Mouse (Mus musculus) ES-E14 (cell line): ENCODE results near the gene Tnpo2. TPM values are rescaled to one million over a fixed set of nuclear protein-coding genes. Genes with fewer than 3 reads are reported as not detected.

Experiments used
- DNase-seq: peaks from one replicate; pipeline ENCODE4 v3.0.0-alpha.2; 2013; ENCODE audit warnings: low read depth, low spot score
- H3K27ac ChIP-seq: 2 replicates; pipeline ENCODE4 v1.5.1; 2012; ENCODE audit warnings: low read depth, mild to moderate bottlenecking, low read length, moderate library complexity, mixed read lengths; ENCODE audit not compliant: poor library complexity, insufficient read depth, severe bottlenecking
- H3K36me3 ChIP-seq: 2 replicates; pipeline ENCODE4 v1.6.1; 2012; ENCODE audit warnings: mild to moderate bottlenecking, low read length, moderate library complexity, mixed read lengths; ENCODE audit not compliant: control insufficient read depth, poor library complexity, insufficient read depth, severe bottlenecking
- H3K4me1 ChIP-seq, 2 experiments: fragments of 150-350 bp in 1 of 2; sonication (generic) in 1 of 2; 2 replicates each; pipeline ENCODE4 v1.6.1; 2012; ENCODE audit warnings: low read length in 2 of 2, mild to moderate bottlenecking in 1 of 2, mixed read lengths in 1 of 2; ENCODE audit not compliant: control insufficient read depth in 2 of 2, insufficient read depth in 2 of 2, poor library complexity in 1 of 2
- H3K4me3 ChIP-seq, 2 experiments: fragments of 150-350 bp in 1 of 2; sonication (generic) in 1 of 2; 2 replicates each; pipeline ENCODE4 v1.5.1; 2012; ENCODE audit warnings: low read length in 2 of 2, low read depth in 1 of 2, mild to moderate bottlenecking in 1 of 2, mixed read lengths in 1 of 2; ENCODE audit not compliant: insufficient read depth in 1 of 2, poor library complexity in 1 of 2, severe bottlenecking in 1 of 2
- H3K9ac ChIP-seq: 2 replicates; pipeline ENCODE4 v1.6.1; 2012; ENCODE audit warnings: low read depth, mild to moderate bottlenecking, low read length, mixed read lengths; ENCODE audit not compliant: poor library complexity, insufficient read depth, severe bottlenecking
- H3K9me3 ChIP-seq: fragments of 150-350 bp; sonication (generic); 2 replicates; pipeline ENCODE4 v1.6.1; 2012; ENCODE audit warnings: low read depth, mild to moderate bottlenecking, low read length; ENCODE audit not compliant: control insufficient read depth, insufficient read depth
- CHD2 ChIP-seq: IDR thresholded peaks from 2 replicates; pipeline ENCODE4 v1.6.1; 2014; ENCODE audit warnings: mild to moderate bottlenecking, low read depth, low read length, inconsistent platforms
- HCFC1 ChIP-seq: IDR thresholded peaks from 2 replicates; pipeline ENCODE4 v1.6.1; 2012; ENCODE audit warnings: low read length, inconsistent platforms, borderline replicate concordance; ENCODE audit not compliant: insufficient read depth
- MAFK ChIP-seq: IDR thresholded peaks from 2 replicates; pipeline ENCODE4 v1.6.1; 2014; ENCODE audit warnings: mild to moderate bottlenecking, low read depth, low read length, inconsistent platforms; ENCODE audit not compliant: insufficient read depth
- ZC3H11A ChIP-seq: IDR thresholded peaks from 2 replicates; pipeline ENCODE4 v1.6.1; 2012; ENCODE audit warnings: low read depth, mild to moderate bottlenecking, inconsistent platforms, low read length, borderline replicate concordance
- ZNF384 ChIP-seq: IDR thresholded peaks from 2 replicates; pipeline ENCODE4 v1.6.1; 2012; ENCODE audit warnings: low read depth, low read length, inconsistent platforms
- in situ Hi-C, 2 experiments: fragments of 600-800 bp; cut with MboI; formaldehyde crosslinking; loops; one replicate each; pipeline ENCODE4 v1.15.1; 2025; ENCODE audit warnings: low sequenced_read_pairs in 2 of 2, inconsistent platforms in 1 of 2; ENCODE audit not compliant: unreplicated experiment in 2 of 2
- total RNA-seq: library from RNA; depleted of rRNA; stranded (reverse); fragments of 300-350 nt; gene quantifications from 2 replicates; pipeline ENCODE4 v1.2.3, GENCODE M21; 2012

The Tnpo2 gene
- total RNA-seq, 1 experiment = 101 TPM

DNA sequence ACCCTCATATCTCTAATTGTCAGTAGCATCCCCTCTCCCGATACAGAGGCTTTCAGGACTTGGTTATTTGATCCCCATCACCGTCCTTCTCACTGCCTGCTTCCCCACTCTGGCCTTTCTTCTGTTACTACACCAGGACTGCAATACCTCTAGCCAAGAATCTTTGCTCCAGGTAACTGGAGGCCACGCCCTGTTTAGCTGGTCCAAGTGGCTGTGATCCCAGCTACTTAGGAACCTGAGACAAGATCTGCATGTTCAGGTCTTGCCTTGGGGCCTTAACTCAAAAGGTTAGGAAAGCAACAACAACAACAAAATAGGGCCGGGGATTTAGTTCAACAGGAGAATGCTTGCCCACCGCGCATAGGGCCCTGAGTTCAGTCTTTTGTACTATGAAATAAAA lies 6.9 kb downstream of the Tnpo2 start:
- DNase-seq = no peak
- in situ Hi-C loops = no loop called here
- H3K4me1 ChIP-seq = peaks cover 2 to 7% of the 10 kb centered on the region in 2 experiments; a peak in 2 of 4 replicates
- H3K27ac ChIP-seq = no peak overlapping the region
- no peak overlapping the region for H3K4me3 ChIP-seq
- no peak for TF ChIP-seq ZNF384
- TF ChIP-seq HCFC1 = no peak
- TF ChIP-seq ZC3H11A = no peak
- TF ChIP-seq MAFK = no peak
- TF ChIP-seq CHD2 = no peak
- peaks cover 64% of the 10 kb centered on the region for H3K36me3 ChIP-seq
- no peaks in the 10 kb centered on the region for H3K9me3 ChIP-seq
- H3K9ac ChIP-seq = no peak overlapping the region

GRCm38 (mm10) chr8:85057367-85057766 lies 20.7 kb downstream of the Tnpo2 start:
- Histone ChIP-seq H3K36me3 (peaks cover 39% of the 10 kb centered on the region), H3K27ac (no peak overlapping the region), H3K4me3 (no peak overlapping the region), H3K4me1 (peaks cover 0 to 9% of the 10 kb centered on the region in 2 experiments; a peak in 1 of 4 replicates), H3K9ac (no peak overlapping the region), H3K9me3 (no peaks in the 10 kb centered on the region)
- no peak for TF ChIP-seq MAFK
- no peak for TF ChIP-seq CHD2
- no peak for TF ChIP-seq ZC3H11A
- TF ChIP-seq ZNF384 = no peak
- in situ Hi-C loops = no loop called here
- DNase-seq = no peak

DNA sequence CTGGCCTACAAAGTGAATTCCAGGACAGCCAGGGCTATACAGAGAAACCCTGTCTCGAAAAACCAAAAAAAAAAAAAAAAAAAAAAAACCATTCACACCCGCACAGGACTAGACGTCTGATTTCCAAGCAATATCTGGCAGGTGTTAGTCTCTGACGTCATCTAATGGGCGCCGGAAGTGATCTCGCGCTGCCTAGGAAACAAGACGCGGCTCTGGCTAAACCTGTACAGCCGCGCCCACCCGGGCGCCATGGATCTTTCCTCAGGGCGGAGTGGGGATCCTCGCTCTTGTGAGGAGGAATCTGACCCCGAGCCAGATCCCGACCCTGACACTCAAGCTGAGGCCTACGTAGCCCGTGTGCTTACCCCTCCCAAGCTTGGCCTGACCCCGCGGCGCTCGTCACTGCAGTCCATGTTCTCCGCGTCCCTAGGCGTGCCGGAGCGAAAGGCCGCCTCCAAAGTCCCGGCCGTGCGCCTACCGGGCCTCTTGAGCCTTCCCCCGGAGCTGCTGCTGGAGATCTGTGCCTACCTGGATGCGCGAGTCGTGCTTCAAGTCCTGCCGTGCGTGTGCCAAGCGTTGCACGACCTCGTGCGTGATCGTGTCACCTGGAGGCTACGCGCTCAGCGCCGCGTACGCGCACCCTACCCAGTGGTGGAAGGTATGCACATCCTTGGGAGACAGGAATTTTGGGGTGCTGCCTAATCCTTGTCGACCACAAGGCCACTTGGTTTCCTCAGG lies 23.3 kb downstream of the Tnpo2 start, which contains the start of gene Fbxw9:
Fbxw9 (plus strand) TSS at position 177 of the 738 bp plus-strand sequence.
- H3K36me3 ChIP-seq = peaks cover 13% of the 10 kb centered on the region
- no peak within 1 kb of the TSS for H3K27ac ChIP-seq
- TF ChIP-seq HCFC1 (peak; percentile 82), ZC3H11A (no peak)
- peak within 1 kb of the TSS; percentile 80 for H3K9ac ChIP-seq
- DNase-seq = peak; percentile 91
- peak within 1 kb of the TSS; percentile 79 to 90 for H3K4me3 ChIP-seq
- in situ Hi-C loops = no loop called here
- H3K9me3 ChIP-seq = no peaks in the 10 kb centered on the region
- peaks cover 0 to 3% of the 10 kb centered on the region in 2 experiments; a peak in 1 of 4 replicates for H3K4me1 ChIP-seq

GRCm38 (mm10) chr8:85062603-85063002 lies 25.9 kb downstream of the Tnpo2 start:
- in situ Hi-C loops = no loop called here
- no peak overlapping the region for H3K4me3 ChIP-seq
- TF ChIP-seq CHD2 (no peak), MAFK (no peak), ZNF384 (no peak), HCFC1 (no peak), ZC3H11A (no peak)

DNA sequence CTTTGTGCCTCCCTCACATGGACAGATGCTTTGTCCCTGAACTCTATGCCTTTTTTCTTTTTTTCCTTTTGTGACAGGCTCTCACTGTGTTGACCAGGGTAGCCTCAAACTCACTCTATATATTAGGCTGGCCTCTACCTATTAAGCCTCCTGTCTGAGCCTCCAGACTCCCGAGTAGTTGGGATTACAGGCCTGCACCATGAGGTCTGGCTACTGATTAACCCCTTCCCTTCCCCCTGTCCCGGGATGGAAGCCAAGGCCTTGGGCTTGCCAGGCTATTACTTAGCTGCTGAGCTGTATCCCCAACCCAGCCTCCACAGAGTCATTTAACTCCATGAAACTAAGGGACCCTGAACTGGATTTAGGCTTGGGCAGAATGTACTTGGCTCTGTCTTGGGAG lies 28.5 kb downstream of the Tnpo2 start:
- Histone ChIP-seq H3K27ac (no peak overlapping the region), H3K9me3 (no peaks in the 10 kb centered on the region), H3K4me3 (no peak overlapping the region), H3K36me3 (peaks cover 17% of the 10 kb centered on the region), H3K9ac (no peak overlapping the region), H3K4me1 (no peaks in the 10 kb centered on the region)
- TF ChIP-seq MAFK = no peak
- no peak for TF ChIP-seq HCFC1
- no peak for TF ChIP-seq ZC3H11A
- TF ChIP-seq ZNF384 = no peak
- no peak for TF ChIP-seq CHD2
- in situ Hi-C loops = no loop called here
- no peak for DNase-seq

More at GRCm38 (mm10) chr8:85062603-85063002, 25.9 kb downstream of the Tnpo2 start:
- Histone ChIP-seq H3K9me3 (no peaks in the 10 kb centered on the region), H3K9ac (no peak overlapping the region), H3K36me3 (peaks cover 10% of the 10 kb centered on the region), H3K4me1 (peaks cover 0 to 3% of the 10 kb centered on the region in 2 experiments; a peak in 1 of 4 replicates), H3K27ac (no peak overlapping the region)
- DNase-seq = no peak
